Mouse (Mus musculus) midbrain, postnatal 0 days (tissue): ENCODE measurements around the gene Sell. TPM values are rescaled to one million over a fixed set of nuclear protein-coding genes. Genes with fewer than 3 reads are reported as not detected.

Source experiments
- ATAC-seq: fragments of 200-750 bp; cut with Nextera tagmentation; 2 replicates; pipeline ENCODE4 v1.8.0; 2017; ENCODE audit warnings: moderate number of reproducible peaks, mild to moderate bottlenecking, moderate TSS enrichment, moderate library complexity; ENCODE audit not compliant: low FRiP score
- DNase-seq: peaks from one replicate; pipeline ENCODE4 v3.0.0-alpha.2; 2015; ENCODE audit warnings: low spot score
- H3K27ac ChIP-seq: fragments of 300-500 bp; sonication (generic); 2 replicates; pipeline ENCODE4 v1.5.1; 2014; ENCODE audit warnings: low read depth, mild to moderate bottlenecking, low read length, mixed read lengths
- H3K27me3 ChIP-seq: fragments of 300-500 bp; sonication (generic); 2 replicates; pipeline ENCODE4 v1.6.1; 2014; ENCODE audit warnings: low read length, control low read depth, mixed read lengths; ENCODE audit not compliant: insufficient read depth
- H3K36me3 ChIP-seq: fragments of 300-500 bp; sonication (generic); 2 replicates; pipeline ENCODE4 v1.6.1; 2014; ENCODE audit warnings: low read length, control low read depth, mixed read lengths; ENCODE audit not compliant: insufficient read depth
- H3K4me1 ChIP-seq: fragments of 300-500 bp; sonication (generic); 2 replicates; pipeline ENCODE4 v1.6.1; 2014; ENCODE audit warnings: mild to moderate bottlenecking, control low read depth, antibody characterized with exemption, low read length, mixed read lengths; ENCODE audit not compliant: insufficient read depth
- H3K4me2 ChIP-seq: fragments of 300-500 bp; sonication (generic); 2 replicates; pipeline ENCODE4 v1.6.1; 2014; ENCODE audit warnings: low read depth, mild to moderate bottlenecking, low read length, mixed read lengths; ENCODE audit not compliant: poor library complexity, severe bottlenecking
- H3K4me3 ChIP-seq: fragments of 300-500 bp; sonication (generic); 2 replicates; pipeline ENCODE4 v1.5.1; 2014; ENCODE audit warnings: low read depth, mild to moderate bottlenecking, low read length, moderate library complexity
- H3K9ac ChIP-seq: fragments of 300-500 bp; sonication (generic); replicated peaks from 2 replicates; pipeline ENCODE4 v1.6.1; 2014; ENCODE audit warnings: mild to moderate bottlenecking, low read length, moderate library complexity, mixed read lengths; ENCODE audit not compliant: poor library complexity, severe bottlenecking
- H3K9me3 ChIP-seq: fragments of 300-500 bp; sonication (generic); 2 replicates; pipeline ENCODE4 v1.6.1; 2016; ENCODE audit warnings: low read length, control low read depth
- CTCF ChIP-seq: IDR thresholded peaks from 2 replicates; pipeline ENCODE4 v1.5.1; 2016; ENCODE audit warnings: antibody characterized with exemption, mild to moderate bottlenecking
- WGBS: fragments of 180-500 bp; shearing (Covaris S2); extraction: QIAGEN DNeasy Blood & Tissue Kit; methylation state at CpG from one replicate; pipeline ENCODE4 v1.1.7; 2014; 5-methylcytosine and 5-hydroxymethylcytosine counted together
- polyA plus RNA-seq: library from polyadenylated mRNA; unstranded; fragments of >200 nt; fragmentation: Nextera tagmentation; extraction: Ambion mirVana; gene quantifications from 2 replicates; pipeline ENCODE4 v1.2.1, GENCODE M21; 2015
- total RNA-seq: library from RNA; depleted of rRNA; stranded (reverse); fragments of >200 nt; gene quantifications from 2 replicates; pipeline ENCODE4 v1.2.3, GENCODE M21; 2014

The Sell gene
- total and polyA plus RNA-seq, 2 experiments from 2014 or later, result not detected

DNA sequence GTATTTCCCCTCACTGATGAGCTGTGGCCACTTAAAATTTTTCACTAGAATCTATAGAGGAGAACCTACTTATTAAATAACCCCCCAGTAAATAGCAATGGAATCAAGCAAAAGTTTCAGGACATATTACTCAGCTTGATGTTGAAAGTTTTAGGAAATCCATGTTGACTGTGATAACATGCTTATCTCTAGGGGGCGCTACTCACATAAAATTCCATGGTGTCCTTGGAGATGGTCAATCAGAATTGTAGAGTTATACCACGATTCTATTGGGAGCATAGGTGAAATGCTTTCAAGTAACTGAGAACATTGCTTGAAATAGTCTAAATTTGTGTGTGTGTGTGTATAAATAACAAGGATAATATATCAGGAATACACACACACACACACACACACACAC lies 7.0 kb upstream of the Sell start:
- no peak overlapping the region for H3K4me2 ChIP-seq
- peak; percentile 27 for TF ChIP-seq CTCF
- no peak overlapping the region for H3K27ac ChIP-seq
- H3K9me3 ChIP-seq, result no peaks in the 10 kb centered on the region
- no peak for DNase-seq
- no peak overlapping the region for H3K9ac ChIP-seq
- H3K4me3 ChIP-seq, result no peak overlapping the region
- 42% methylated on average over 2 of the region's 2 CpGs for WGBS
- no peaks in the 10 kb centered on the region for H3K27me3 ChIP-seq
- H3K36me3 ChIP-seq, result no peaks in the 10 kb centered on the region
- no peak for ATAC-seq
- no peaks in the 10 kb centered on the region for H3K4me1 ChIP-seq

DNA sequence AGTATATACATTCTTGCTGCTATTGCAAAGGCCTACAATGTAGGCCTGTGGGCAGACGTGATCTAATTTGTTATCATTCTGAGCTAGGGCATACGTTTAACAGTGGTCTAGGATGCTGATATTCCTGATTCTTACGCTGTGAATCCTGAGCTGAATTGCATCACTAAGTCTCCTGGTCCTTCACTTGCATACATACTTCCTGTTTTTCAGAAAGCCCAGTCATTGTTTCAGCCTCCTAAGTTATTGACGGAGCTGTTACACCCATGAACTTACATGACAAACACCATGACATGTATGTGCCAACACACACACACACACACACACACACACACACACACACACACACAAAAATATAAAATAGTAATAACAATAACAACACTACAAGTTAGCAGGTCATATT lies 1.7 kb upstream of the Sell start:
- H3K9me3 ChIP-seq, result no peaks in the 10 kb centered on the region
- DNase-seq (no peak), ATAC-seq (no peak)
- H3K4me3 ChIP-seq, result no peak overlapping the region
- no peak overlapping the region for H3K9ac ChIP-seq
- no peak overlapping the region for H3K27ac ChIP-seq
- H3K36me3 ChIP-seq, result no peaks in the 10 kb centered on the region
- 91% methylated on average over 4 of the region's 4 CpGs for WGBS
- no peaks in the 10 kb centered on the region for H3K27me3 ChIP-seq
- no peaks in the 10 kb centered on the region for H3K4me1 ChIP-seq
- no peak for TF ChIP-seq CTCF
- no peak overlapping the region for H3K4me2 ChIP-seq

DNA sequence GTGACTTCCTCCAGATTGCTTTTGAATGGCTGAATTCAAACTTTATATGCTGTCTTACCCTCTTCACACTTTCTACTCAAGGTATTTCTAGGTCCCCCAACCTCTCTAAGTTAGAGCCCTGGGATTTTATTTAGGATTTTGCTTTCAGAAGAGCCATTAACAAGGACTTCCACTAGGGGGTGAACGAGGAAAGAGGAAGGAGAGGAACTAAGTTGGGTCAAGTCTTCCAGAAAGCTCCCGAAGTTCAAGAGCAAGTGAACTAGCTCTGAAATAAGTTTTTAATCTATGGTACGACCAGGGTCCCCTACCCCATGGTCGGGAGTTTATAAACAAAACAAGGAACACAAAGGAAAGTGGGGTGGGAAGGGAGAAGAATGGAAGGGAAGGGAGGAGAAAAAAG lies 504 bp upstream of the Sell start:
- no peaks in the 10 kb centered on the region for H3K27me3 ChIP-seq
- no peak overlapping the region for H3K4me2 ChIP-seq
- H3K4me1 ChIP-seq, result no peaks in the 10 kb centered on the region
- H3K9ac ChIP-seq, result no peak overlapping the region
- H3K4me3 ChIP-seq, result no peak overlapping the region
- no peaks in the 10 kb centered on the region for H3K9me3 ChIP-seq
- H3K36me3 ChIP-seq, result no peaks in the 10 kb centered on the region
- DNase-seq (peak; percentile 8), ATAC-seq (no peak)
- peak; percentile 54 for TF ChIP-seq CTCF
- no peak overlapping the region for H3K27ac ChIP-seq
- WGBS, result 52% methylated on average over 4 of the region's 4 CpGs

DNA sequence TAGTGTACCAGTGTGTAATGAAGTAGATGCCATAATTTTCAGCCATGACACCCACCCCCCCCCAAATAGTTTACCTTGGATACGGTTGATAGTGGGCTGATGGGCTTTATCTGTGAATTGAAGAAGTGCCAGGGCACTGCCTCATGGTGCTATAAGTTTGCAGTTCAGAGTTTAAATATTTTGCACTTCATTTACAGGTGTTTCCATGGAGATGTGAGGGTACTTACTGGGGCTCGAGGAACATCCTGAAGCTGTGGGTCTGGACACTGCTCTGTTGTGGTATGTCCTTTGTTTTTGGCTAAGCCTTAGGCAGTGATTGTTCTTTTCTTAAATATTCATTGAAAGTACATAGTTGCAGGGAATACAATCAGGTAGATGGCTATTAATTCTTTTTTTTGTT lies 1.1 kb downstream of the Sell start:
- no peak for ATAC-seq
- TF ChIP-seq CTCF, result no peak

DNA sequence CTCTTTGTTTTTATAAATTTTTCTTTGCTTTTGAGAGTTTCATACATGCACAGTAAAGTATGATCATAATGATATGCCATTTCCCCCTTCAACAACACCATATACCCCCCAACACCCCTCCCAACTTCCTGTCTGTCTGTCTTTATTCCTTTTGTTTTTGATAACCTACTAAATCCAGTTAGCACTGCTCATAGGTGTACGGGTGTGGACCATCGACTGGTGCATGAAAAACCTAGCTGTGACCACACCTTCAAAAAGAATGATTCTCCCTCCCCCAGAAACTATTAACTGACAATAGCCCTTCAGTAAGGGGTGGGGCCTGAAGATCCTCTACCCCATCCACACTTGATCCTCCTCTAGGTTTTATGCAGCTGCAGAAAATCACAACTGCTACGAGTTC lies 2.0 kb downstream of the Sell start:
- no peaks in the 10 kb centered on the region for H3K27me3 ChIP-seq
- ATAC-seq (peak; percentile 13; the same call in 1 of the 2 replicates), DNase-seq (no peak)
- no peaks in the 10 kb centered on the region for H3K36me3 ChIP-seq
- 79% methylated on average over 3 of the region's 3 CpGs for WGBS
- no peaks in the 10 kb centered on the region for H3K4me1 ChIP-seq
- H3K4me2 ChIP-seq, result no peak overlapping the region
- no peak overlapping the region for H3K9ac ChIP-seq
- no peak overlapping the region for H3K27ac ChIP-seq
- H3K9me3 ChIP-seq, result no peaks in the 10 kb centered on the region
- no peak for TF ChIP-seq CTCF
- no peak overlapping the region for H3K4me3 ChIP-seq

More for the DNA sequence above, 1.1 kb downstream of the Sell start:
- Histone ChIP-seq H3K36me3 (no peaks in the 10 kb centered on the region), H3K4me1 (no peaks in the 10 kb centered on the region), H3K9me3 (no peaks in the 10 kb centered on the region), H3K9ac (no peak overlapping the region), H3K27ac (no peak overlapping the region), H3K27me3 (no peaks in the 10 kb centered on the region), H3K4me3 (no peak overlapping the region), H3K4me2 (no peak overlapping the region)
- no peak for DNase-seq
- 51% methylated on average over 2 of the region's 2 CpGs for WGBS

DNA sequence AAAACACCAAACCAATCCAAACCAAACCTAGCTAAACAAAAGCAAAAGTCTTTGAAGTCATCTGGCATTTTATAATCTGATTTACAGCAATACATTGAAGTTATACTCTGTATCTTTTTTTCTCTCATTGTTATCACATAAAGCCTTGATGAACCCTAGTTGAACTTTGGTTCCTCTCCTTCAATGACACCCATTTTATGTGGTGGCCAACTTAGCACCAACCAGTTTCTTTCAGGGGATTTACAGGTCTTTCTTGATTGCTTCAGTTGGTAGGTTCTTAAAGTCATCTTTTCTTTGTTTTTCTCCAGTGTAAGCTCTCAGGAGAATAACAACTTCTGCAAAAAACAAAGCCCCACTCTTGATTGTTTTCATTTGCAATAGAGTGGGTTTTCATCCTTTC lies 7.5 kb downstream of the Sell start:
- no peaks in the 10 kb centered on the region for H3K4me1 ChIP-seq

More for the DNA sequence above, 7.5 kb downstream of the Sell start:
- no peak overlapping the region for H3K4me2 ChIP-seq
- ATAC-seq (no peak), DNase-seq (no peak)
- no peaks in the 10 kb centered on the region for H3K27me3 ChIP-seq
- no peak overlapping the region for H3K4me3 ChIP-seq
- no peak for TF ChIP-seq CTCF
- no peak overlapping the region for H3K27ac ChIP-seq
- H3K36me3 ChIP-seq, result no peaks in the 10 kb centered on the region
- no peaks in the 10 kb centered on the region for H3K9me3 ChIP-seq
- H3K9ac ChIP-seq, result no peak overlapping the region
